Mouse (Mus musculus): ENCODE data around the gene Apol7b. TPM values are rescaled to one million over a fixed set of nuclear protein-coding genes. Genes with fewer than 3 reads are reported as not detected.
"Not testable (repeated sequence)": the region's sequence is repeated elsewhere in the genome, so short reads cannot be mapped to it uniquely, and the experiment has no call there.

The Apol7b gene
- polyA plus RNA-seq (2015; fragmentation: Nextera tagmentation; extraction: Ambion mirVana) = 0.24 TPM in 1 of 2 replicates, not detected in the other

DNA sequence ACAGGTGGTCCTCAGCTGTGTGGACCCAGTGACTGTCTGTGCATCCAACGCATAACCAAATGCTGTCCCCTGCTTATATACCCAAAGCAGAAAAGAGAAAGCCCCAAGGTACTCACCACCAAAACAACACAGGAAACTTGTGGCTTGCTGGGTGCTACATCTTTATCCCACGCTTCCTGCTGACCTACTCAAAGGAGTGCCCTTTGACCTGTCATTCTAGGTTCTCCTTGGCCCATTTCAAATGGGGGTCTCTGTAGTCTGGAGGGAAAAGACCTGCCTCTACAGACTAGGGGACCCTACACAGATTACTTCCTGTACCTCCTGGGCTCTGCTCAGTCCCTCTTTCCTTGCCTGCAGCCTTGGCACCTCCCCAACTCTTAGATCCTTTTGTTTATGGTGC lies at the start of gene Apol7b:
TSS of gene Apol7b (minus strand) at position 101 of the 400 bp plus-strand sequence.
- H3K27me3 ChIP-seq (replicated peaks); ATAC-seq (ENCODE audit: insufficient read depth, low FRiP score, low read depth); H3K9ac ChIP-seq; H3K4me1 ChIP-seq; H3K9me3 ChIP-seq; H3K4me2 ChIP-seq; H3K27ac ChIP-seq; H3K4me3 ChIP-seq (replicated peaks); H3K36me3 ChIP-seq: not testable (repeated sequence)
- 79% methylated on average over 2 of the region's 2 CpGs for WGBS

DNA sequence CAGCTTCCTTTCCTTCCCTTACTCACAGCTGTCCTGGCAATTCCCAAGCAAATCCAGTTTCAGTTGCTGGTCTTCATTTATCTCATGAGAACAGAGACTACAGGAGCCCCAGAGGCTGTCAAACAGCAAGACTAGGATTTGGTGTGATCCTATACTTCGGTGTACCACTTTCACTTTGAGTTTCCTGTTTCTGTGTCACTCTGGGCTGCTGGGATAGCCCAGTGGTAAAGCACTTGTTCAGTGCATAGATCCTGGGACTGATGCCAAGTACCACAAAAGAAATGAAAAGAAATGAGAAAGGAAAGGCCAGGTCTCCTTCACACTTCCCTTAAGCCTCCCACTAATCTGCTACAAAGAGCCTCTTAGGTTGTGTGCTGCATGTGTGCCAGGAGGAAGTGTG lies 47.4 kb upstream of the Apol7b start:
- H3K4me2 ChIP-seq; H3K9ac ChIP-seq; ATAC-seq (ENCODE audit: insufficient read depth, low FRiP score, low read depth); H3K36me3 ChIP-seq; H3K27ac ChIP-seq; H3K9me3 ChIP-seq; H3K27me3 ChIP-seq (replicated peaks); H3K4me1 ChIP-seq; H3K4me3 ChIP-seq (replicated peaks): not testable (repeated sequence)
- 54% methylated on average over 1 of the region's 1 CpGs for WGBS

DNA sequence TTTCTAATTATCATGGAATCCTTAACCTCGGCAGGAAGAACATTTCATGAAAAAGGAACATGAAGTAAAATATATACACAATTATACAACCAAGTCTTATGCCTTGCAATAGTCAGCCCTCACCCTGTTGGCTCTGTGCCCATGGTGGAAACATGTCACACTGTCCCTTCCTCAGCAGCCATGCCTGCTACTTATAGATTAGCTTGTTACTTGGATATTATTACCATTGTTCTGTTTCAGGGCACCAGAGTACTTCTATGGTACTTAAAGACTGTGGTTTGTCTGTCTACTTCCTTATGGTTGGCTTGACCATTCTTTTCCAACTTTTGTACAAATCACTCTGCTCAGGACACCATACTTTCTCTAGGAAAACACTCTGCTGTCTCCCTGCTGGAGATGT lies 45.9 kb upstream of the Apol7b start:
- H3K4me1 ChIP-seq; H3K27ac ChIP-seq; H3K4me3 ChIP-seq (replicated peaks); H3K27me3 ChIP-seq (replicated peaks); H3K9me3 ChIP-seq; H3K9ac ChIP-seq; H3K4me2 ChIP-seq; H3K36me3 ChIP-seq; ATAC-seq (ENCODE audit: insufficient read depth, low FRiP score, low read depth): not testable (repeated sequence)
- whole genome bisulfite sequencing = no CpG with 5 or more reads among the region's 1 CpGs

DNA sequence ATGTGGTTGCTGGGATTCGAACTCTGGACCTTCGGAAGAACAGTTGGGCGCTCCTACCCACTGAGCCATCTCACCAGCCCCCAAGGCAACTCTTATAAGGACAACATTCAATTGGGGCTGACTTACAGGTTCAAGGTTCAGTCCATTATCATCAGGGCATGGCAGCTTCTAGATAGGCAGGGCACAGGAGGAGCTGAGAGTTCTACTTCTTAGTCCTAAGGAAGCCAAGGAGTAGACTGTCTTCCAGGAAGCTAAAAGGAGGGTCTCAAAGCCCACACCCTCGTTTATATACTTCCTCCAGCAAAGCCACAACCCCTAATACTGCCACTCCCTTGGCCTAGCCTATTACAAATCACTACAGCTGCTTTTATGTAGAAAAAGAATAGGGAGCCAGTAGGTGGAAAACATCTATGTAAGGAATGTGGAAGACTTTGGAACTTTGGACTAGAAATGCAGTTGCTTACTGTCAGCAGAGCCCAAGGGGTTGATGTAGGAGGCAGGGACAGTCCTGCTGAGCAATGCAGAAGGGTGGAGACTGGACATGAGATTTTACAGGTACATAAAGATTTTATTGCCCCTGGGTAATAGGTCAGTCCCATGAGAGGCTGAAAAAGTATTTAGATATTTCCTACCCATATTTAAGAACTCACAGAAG lies 35.0 kb upstream of the Apol7b start:
- Histone ChIP-seq H3K27ac (no peak overlapping the region), H3K9ac (no peak overlapping the region), H3K27me3 (replicated peaks) (no peaks in the 10 kb centered on the region), H3K4me1 (no peaks in the 10 kb centered on the region), H3K36me3 (no peaks in the 10 kb centered on the region), H3K9me3 (no peaks in the 10 kb centered on the region), H3K4me2 (no peak overlapping the region), H3K4me3 (replicated peaks) (no peak overlapping the region)
- ATAC-seq (ENCODE audit: insufficient read depth, low FRiP score, low read depth) = no peak
- 67% methylated on average over 4 of the region's 4 CpGs for WGBS

DNA sequence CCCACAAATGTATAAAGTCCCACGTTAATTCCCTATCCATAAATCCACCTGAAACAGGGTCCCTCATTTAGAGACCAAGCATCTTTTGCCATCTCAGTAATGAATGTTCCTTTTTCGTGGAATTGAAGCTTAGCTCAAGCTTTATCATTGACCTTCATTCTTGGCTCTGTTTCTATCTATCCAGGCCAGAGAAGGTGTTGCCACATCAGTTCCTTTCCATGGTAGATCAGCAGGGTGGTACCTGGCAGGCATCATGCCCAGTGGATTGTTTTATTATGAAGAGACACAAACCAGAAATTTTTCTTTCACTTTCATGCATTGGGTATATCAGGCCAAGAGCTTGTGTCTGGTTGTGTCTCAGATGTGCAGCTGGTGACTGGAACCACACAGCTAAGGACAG lies 29.4 kb upstream of the Apol7b start, which contains the start of gene Apol10a:
TSS of gene Apol10a (plus strand) at position 355 of the 400 bp plus-strand sequence.
- H3K27ac ChIP-seq; H3K9me3 ChIP-seq; H3K36me3 ChIP-seq; H3K4me1 ChIP-seq; ATAC-seq (ENCODE audit: insufficient read depth, low FRiP score, low read depth); H3K27me3 ChIP-seq (replicated peaks); H3K4me3 ChIP-seq (replicated peaks); H3K9ac ChIP-seq; H3K4me2 ChIP-seq: not testable (repeated sequence)
- 75% methylated on average over 2 of the region's 2 CpGs for WGBS

DNA sequence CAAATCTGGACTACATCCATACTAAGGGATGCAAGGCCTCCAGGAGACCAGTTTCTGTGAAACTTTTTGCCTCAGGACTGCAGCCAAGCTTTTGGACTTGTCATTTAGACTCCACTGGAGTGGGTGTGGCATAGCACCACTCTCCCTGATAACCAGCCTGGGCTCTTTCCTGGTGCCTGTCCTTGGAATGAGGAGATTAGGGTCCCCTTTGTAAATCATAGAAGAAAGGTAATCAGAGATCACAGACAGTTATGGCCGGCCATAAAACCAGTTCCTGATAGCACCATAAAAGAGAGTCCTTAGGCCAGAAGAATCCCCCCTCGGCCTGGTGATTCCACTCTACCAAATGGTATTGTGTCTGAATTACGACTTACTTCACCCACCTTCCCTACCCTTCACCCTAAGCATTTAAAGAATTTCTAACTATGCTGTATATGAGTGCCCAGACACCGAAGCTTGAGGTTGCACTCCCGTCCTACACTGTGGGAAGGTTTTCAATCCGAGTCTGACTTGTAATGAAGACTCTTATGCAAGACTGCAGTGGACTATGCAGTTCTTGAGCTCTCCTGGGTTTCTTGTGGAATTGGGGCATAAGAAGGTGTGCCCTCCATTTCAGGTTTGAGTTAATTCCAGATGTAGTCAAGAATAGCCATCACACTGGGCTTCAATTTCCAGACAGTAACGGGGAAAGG lies 27.6 kb upstream of the Apol7b start:
- H3K4me2 ChIP-seq; H3K4me1 ChIP-seq; H3K9me3 ChIP-seq; H3K4me3 ChIP-seq (replicated peaks); ATAC-seq (ENCODE audit: insufficient read depth, low FRiP score, low read depth); H3K27ac ChIP-seq; H3K36me3 ChIP-seq; H3K9ac ChIP-seq; H3K27me3 ChIP-seq (replicated peaks): not testable (repeated sequence)
- WGBS = 63% methylated on average over 7 of the region's 7 CpGs

DNA sequence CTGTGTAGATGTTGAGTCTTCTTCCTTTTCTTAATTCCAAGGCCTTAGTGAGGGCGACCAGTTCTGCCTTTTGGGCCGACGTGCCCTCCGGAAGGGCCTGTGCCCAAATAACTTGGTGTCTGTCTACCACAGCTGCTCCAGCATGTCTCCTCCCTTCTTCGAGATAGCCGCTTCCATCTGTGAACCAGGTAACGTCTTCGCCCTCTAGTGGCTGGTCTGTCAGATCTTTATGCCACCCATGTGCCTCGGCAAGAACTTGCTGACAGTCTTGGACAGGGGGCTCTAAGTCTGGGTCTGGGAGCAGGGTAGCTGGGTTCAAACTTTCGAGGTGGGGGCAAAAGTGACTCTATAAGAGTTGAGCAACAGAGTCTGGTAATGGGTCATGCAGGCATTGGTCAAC lies 2.6 kb upstream of the Apol7b start:
- ATAC-seq (ENCODE audit: insufficient read depth, low FRiP score, low read depth); H3K36me3 ChIP-seq; H3K4me3 ChIP-seq (replicated peaks); H3K9ac ChIP-seq; H3K4me2 ChIP-seq; H3K27me3 ChIP-seq (replicated peaks); H3K27ac ChIP-seq; H3K4me1 ChIP-seq; H3K9me3 ChIP-seq: not testable (repeated sequence)
- WGBS = 52% methylated on average over 10 of the region's 10 CpGs

DNA sequence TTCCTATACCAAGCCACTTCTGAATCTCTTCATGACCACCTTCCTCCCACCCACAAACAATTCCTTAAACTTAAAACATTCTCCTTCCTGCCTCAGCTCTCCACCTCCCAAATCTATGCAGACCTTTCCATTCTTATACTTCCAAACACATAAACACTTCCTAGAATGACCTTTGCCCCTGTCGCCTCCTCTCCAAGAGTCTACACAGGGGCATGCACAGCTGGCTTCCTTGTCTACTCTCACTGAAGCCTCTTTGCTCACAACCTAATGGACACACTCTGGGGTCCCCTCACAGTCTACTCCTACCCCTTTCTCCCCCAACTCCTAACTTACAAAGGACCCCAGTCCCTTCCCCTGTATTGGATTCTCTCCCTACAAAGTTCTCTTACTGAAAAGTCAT lies 1.6 kb downstream of the Apol7b start:
- ATAC-seq (ENCODE audit: insufficient read depth, low FRiP score, low read depth) = not testable (repeated sequence)
- WGBS = 60% methylated on average over 1 of the region's 1 CpGs

DNA sequence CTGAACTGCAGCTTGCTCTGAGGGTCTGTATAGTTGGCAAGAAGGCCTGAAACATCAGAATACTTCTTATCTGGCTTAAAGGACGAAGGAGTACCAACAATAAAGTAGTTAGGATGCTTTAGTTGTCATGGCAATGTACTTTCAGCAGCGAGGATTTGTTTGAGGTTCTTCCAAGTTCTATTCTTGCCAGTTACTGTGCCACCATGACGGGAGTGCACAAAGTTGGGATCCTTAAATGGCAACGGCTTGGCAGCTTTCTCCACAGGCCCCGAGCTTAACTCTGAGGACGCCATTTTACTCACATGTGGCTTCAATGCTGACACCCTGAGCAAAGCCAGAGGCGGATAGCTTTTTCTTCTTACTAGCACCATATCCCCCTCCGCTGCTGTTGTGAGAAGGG lies 2.5 kb downstream of the Apol7b start:
- not testable (repeated sequence) for H3K9ac ChIP-seq; H3K4me3 ChIP-seq (replicated peaks); H3K27ac ChIP-seq; H3K4me2 ChIP-seq; H3K27me3 ChIP-seq (replicated peaks); ATAC-seq (ENCODE audit: insufficient read depth, low FRiP score, low read depth); H3K36me3 ChIP-seq; H3K4me1 ChIP-seq; H3K9me3 ChIP-seq
- 80% methylated on average over 8 of the region's 8 CpGs for WGBS

More for the DNA sequence above, 1.6 kb downstream of the Apol7b start:
- not testable (repeated sequence) for H3K4me2 ChIP-seq; H3K27ac ChIP-seq; H3K4me3 ChIP-seq (replicated peaks); H3K9ac ChIP-seq; H3K9me3 ChIP-seq; H3K4me1 ChIP-seq; H3K36me3 ChIP-seq; H3K27me3 ChIP-seq (replicated peaks)

DNA sequence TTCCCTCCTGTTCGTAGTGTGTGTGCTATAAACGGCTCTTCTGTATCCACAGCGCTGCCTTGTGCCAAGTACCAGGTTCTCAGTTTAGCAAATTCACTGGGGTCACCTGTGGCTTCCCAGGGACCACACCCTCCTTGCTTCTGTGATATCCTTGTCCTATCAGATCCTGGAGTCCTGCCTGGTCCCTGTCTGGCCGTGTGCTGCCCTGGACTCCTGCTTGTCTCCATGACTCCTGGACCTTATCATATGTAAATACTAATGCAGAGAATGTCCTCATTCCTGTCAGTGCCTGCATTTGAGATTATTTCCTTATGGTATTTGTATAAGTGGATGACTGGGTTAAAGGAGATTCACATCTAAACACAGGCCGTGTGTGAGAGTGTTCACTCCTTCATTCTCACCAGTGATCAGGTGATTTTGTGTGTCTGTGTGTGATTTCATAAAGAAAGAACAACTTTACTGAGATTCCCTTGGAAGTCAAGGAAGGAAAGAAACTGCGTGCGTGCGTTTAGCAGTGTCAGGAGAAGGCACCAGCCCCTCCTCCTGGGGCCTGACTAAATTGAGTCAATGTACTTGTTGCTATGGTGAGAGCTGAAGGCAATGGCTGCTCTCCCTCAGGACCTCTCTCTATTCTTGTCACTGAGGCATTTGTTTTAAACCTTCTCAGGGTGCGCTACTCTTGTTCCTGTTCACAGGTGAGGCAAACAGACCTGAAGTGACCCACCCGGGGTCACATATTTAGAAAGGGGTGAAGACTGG lies 18.4 kb downstream of the Apol7b start:
- WGBS = 42% methylated on average over 9 of the region's 10 CpGs
- ATAC-seq (ENCODE audit: insufficient read depth, low FRiP score, low read depth) = 0 out of 2 replicates have a peak, but pooled peaks have one; percentile 53
- not testable (repeated sequence) for H3K9me3 ChIP-seq; H3K4me3 ChIP-seq (replicated peaks); H3K27me3 ChIP-seq (replicated peaks); H3K9ac ChIP-seq; H3K4me2 ChIP-seq; H3K27ac ChIP-seq; H3K4me1 ChIP-seq; H3K36me3 ChIP-seq

DNA sequence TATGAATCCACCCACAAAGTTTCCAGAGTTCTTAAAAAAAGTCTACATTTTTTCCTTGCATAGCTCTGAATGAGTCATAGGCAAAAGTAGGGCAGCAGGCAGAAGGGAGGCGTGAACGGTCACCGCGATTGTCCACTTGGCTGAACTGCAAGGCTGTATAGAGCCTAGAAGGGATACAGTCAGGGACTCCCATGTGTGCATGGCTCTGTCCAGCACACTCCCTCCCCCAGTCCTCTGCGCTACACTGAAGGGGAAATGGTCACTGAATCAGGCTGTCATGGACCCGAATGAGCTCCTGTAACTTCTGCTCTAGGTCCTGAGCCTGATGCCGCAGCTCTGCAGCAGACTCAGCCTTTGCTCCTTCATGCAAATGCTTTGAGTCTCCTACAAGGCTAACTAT lies 24.4 kb downstream of the Apol7b start:
- H3K27ac ChIP-seq; H3K4me3 ChIP-seq (replicated peaks); H3K9ac ChIP-seq; H3K27me3 ChIP-seq (replicated peaks); H3K4me1 ChIP-seq; ATAC-seq (ENCODE audit: insufficient read depth, low FRiP score, low read depth); H3K9me3 ChIP-seq; H3K36me3 ChIP-seq; H3K4me2 ChIP-seq: not testable (repeated sequence)
- 58% methylated on average over 3 of the region's 7 CpGs for WGBS

DNA sequence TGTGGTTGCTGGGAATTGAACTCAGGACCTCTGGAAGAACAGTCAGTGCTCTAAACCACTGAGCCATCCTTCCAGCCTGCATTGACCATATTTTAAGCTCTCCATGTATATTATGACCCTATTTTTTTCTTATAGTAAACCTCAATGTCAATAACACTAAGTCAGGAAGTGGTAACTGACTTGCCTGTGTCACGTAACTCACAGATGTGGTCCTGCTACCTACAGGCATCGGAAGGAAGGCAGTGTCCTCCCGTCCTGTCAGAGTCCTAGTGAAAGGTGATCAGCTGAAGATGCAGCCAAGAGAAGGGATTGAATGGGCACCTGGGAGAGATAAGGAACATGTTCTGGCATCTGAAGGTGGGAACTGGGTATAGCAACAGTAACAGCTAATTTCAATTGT lies 27.6 kb downstream of the Apol7b start:
- H3K4me1 ChIP-seq; H3K27me3 ChIP-seq (replicated peaks); ATAC-seq (ENCODE audit: insufficient read depth, low FRiP score, low read depth); H3K27ac ChIP-seq; H3K9ac ChIP-seq; H3K36me3 ChIP-seq; H3K4me2 ChIP-seq; H3K4me3 ChIP-seq (replicated peaks); H3K9me3 ChIP-seq: not testable (repeated sequence)
- WGBS = no CpG with 5 or more reads among the region's 3 CpGs
